Mouse (Mus musculus) myocyte (in vitro differentiated cells): ENCODE data around the gene Angptl2. TPM values are rescaled to one million over a fixed set of nuclear protein-coding genes. Genes with fewer than 3 reads are reported as not detected.
A peak's percentile ranks its signal among the peaks of the same experiment; 100 is the strongest.

Source experiments
- H3K27me3 ChIP-seq: one replicate; pipeline ENCODE4 v1.6.1; 2011; ENCODE audit not compliant: control insufficient read depth, insufficient read depth, insufficient read length
- H3K36me3 ChIP-seq: one replicate; pipeline ENCODE4 v1.6.1; 2011; ENCODE audit not compliant: control insufficient read depth, insufficient read depth
- H3K4me2 ChIP-seq: one replicate; pipeline ENCODE4 v1.6.1; 2011; ENCODE audit warnings: low read depth, control low read depth
- H3K4me3 ChIP-seq: one replicate; pipeline ENCODE4 v1.5.1; 2011; ENCODE audit warnings: mild to moderate bottlenecking, control low read depth, moderate library complexity
- H3K79me2 ChIP-seq: one replicate; pipeline ENCODE4 v1.6.1; 2011; ENCODE audit not compliant: control insufficient read depth, insufficient read depth
- H3ac ChIP-seq: one replicate; pipeline ENCODE4 v1.6.1; 2011; ENCODE audit not compliant: control insufficient read depth, insufficient read length
- CEBPB ChIP-seq: IDR thresholded peaks from 2 replicates; pipeline ENCODE4 v1.6.1; 2011; ENCODE audit warnings: mild to moderate bottlenecking, moderate library complexity; ENCODE audit not compliant: poor library complexity, insufficient read depth, severe bottlenecking
- E2F4 ChIP-seq: IDR thresholded peaks from one replicate; pipeline ENCODE4 v1.6.1; 2011; ENCODE audit warnings: mild to moderate bottlenecking, control low read depth, moderate library complexity; ENCODE audit not compliant: insufficient read depth
- MAX ChIP-seq: IDR thresholded peaks from one replicate; pipeline ENCODE4 v1.6.1; 2011; ENCODE audit warnings: low read depth, mild to moderate bottlenecking, control low read depth
- MYOD1 ChIP-seq, 3 experiments: IDR thresholded peaks; one replicate each; pipeline ENCODE4 v1.6.1; 2011; ENCODE audit warnings: control low read depth in 2 of 3, low read depth in 2 of 3, mild to moderate bottlenecking in 2 of 3, moderate library complexity in 1 of 3; ENCODE audit not compliant: insufficient read length in 2 of 3, control insufficient read depth in 1 of 3
- MYOG ChIP-seq, 3 experiments: IDR thresholded peaks; one replicate each; pipeline ENCODE4 v1.6.1; 2011; ENCODE audit warnings: control low read depth in 2 of 3, low read depth in 2 of 3, mild to moderate bottlenecking in 2 of 3; ENCODE audit not compliant: insufficient read length in 2 of 3, control insufficient read depth in 1 of 3, insufficient read depth in 1 of 3
- POLR2A ChIP-seq: IDR thresholded peaks from one replicate; pipeline ENCODE4 v1.6.1; 2011; ENCODE audit warnings: low read depth, mild to moderate bottlenecking, control low read depth, moderate library complexity; ENCODE audit not compliant: insufficient read length
- POLR2AphosphoS2 ChIP-seq: IDR thresholded peaks from one replicate; pipeline ENCODE4 v1.6.1; 2011; ENCODE audit warnings: low read depth, control low read depth; ENCODE audit not compliant: insufficient read length
- REST ChIP-seq: IDR thresholded peaks from one replicate; pipeline ENCODE4 v1.6.1; 2011; ENCODE audit warnings: mild to moderate bottlenecking, control low read depth, moderate library complexity; ENCODE audit not compliant: insufficient read depth, insufficient read length
- SRF ChIP-seq: IDR thresholded peaks from one replicate; pipeline ENCODE4 v1.6.1; 2011; ENCODE audit warnings: low read depth; ENCODE audit not compliant: control insufficient read depth, insufficient read length
- TCF12 ChIP-seq: IDR thresholded peaks from one replicate; pipeline ENCODE4 v1.6.1; 2011; ENCODE audit warnings: mild to moderate bottlenecking, control low read depth; ENCODE audit not compliant: poor library complexity, insufficient read depth, severe bottlenecking
- TCF3 ChIP-seq: IDR thresholded peaks from one replicate; pipeline ENCODE4 v1.6.1; 2011; ENCODE audit warnings: low read depth, control low read depth; ENCODE audit not compliant: insufficient read length
- USF1 ChIP-seq: IDR thresholded peaks from one replicate; pipeline ENCODE4 v1.6.1; 2011; ENCODE audit warnings: low read depth, mild to moderate bottlenecking, control low read depth, moderate library complexity
- polyA plus RNA-seq: library from polyadenylated mRNA; unstranded; fragments of >200 nt; fragmentation: generic; extraction: Trizol; gene quantifications from one replicate; pipeline ENCODE4 v1.2.1, GENCODE M21; 2012; ENCODE audit warnings: missing spikeins

Angptl2 gene
- polyA plus RNA-seq, 1 experiment, result 130 TPM

- H3K4me3 ChIP-seq, result no peak overlapping the region
- H3K36me3 ChIP-seq, result peaks cover 34% of the 10 kb centered on the region
- H3K27me3 ChIP-seq, result no peaks in the 10 kb centered on the region
- H3K4me2 ChIP-seq, result no peak overlapping the region
- H3ac ChIP-seq, result no peak overlapping the region
- no peaks in the 10 kb centered on the region for H3K79me2 ChIP-seq
- peak; percentile 72 for TF ChIP-seq POLR2AphosphoS2
- no peak for TF ChIP-seq CEBPB
- TF ChIP-seq USF1, result no peak
- no peak for TF ChIP-seq MAX
- no peak for TF ChIP-seq REST
These were observed 29.5 kb downstream of the Angptl2 start for GRCm38 (mm10) chr2:33245350-33245749.

GRCm38 (mm10) chr2:33246841-33247240 lies 31.0 kb downstream of the Angptl2 start:
- TF ChIP-seq POLR2A (no peak), TCF12 (no peak), MYOG (IDR thresholded peaks at IDR 0.05; ENCODE audit: control insufficient read depth in 1 of 3, insufficient read depth in 1 of 3, insufficient read length in 2 of 3, low read depth in 2 of 3) (no peak), USF1 (no peak), TCF3 (no peak), REST (no peak), POLR2AphosphoS2 (no peak), SRF (no peak), CEBPB (no peak), E2F4 (no peak), MYOD1 (IDR thresholded peaks at IDR 0.05; ENCODE audit: control insufficient read depth in 1 of 3, insufficient read length in 2 of 3, low read depth in 2 of 3) (no peak), MAX (no peak)
- H3K36me3 ChIP-seq, result peaks cover 34% of the 10 kb centered on the region

GRCm38 (mm10) chr2:33248549-33248948 lies 32.7 kb downstream of the Angptl2 start:
- no peak overlapping the region for H3K4me2 ChIP-seq
- H3K36me3 ChIP-seq, result peaks cover 29% of the 10 kb centered on the region
- no peak overlapping the region for H3ac ChIP-seq
- H3K79me2 ChIP-seq, result no peaks in the 10 kb centered on the region
- TF ChIP-seq USF1 (no peak), CEBPB (no peak), MYOD1 (IDR thresholded peaks at IDR 0.05; ENCODE audit: control insufficient read depth in 1 of 3, insufficient read length in 2 of 3, low read depth in 2 of 3) (no peak), POLR2AphosphoS2 (peak; percentile 42), POLR2A (no peak), TCF12 (no peak)
- H3K27me3 ChIP-seq, result no peaks in the 10 kb centered on the region
- H3K4me3 ChIP-seq, result no peak overlapping the region

More at GRCm38 (mm10) chr2:33246841-33247240, 31.0 kb downstream of the Angptl2 start:
- H3ac ChIP-seq, result no peak overlapping the region
- H3K27me3 ChIP-seq, result no peaks in the 10 kb centered on the region
- H3K4me2 ChIP-seq, result no peak overlapping the region
- no peaks in the 10 kb centered on the region for H3K79me2 ChIP-seq
- no peak overlapping the region for H3K4me3 ChIP-seq

- Histone ChIP-seq H3K4me2 (no peak overlapping the region), H3K4me3 (no peak overlapping the region), H3K79me2 (no peaks in the 10 kb centered on the region), H3ac (no peak overlapping the region), H3K36me3 (peaks cover 18% of the 10 kb centered on the region), H3K27me3 (no peaks in the 10 kb centered on the region)
- TF ChIP-seq TCF3 (no peak), REST (no peak), MYOG (IDR thresholded peaks at IDR 0.05; ENCODE audit: control insufficient read depth in 1 of 3, insufficient read depth in 1 of 3, insufficient read length in 2 of 3, low read depth in 2 of 3) (no peak), MYOD1 (IDR thresholded peaks at IDR 0.05; ENCODE audit: control insufficient read depth in 1 of 3, insufficient read length in 2 of 3, low read depth in 2 of 3) (no peak), TCF12 (no peak), E2F4 (no peak), POLR2AphosphoS2 (no peak), USF1 (no peak), MAX (no peak), CEBPB (no peak), SRF (no peak)
These were observed 34.2 kb downstream of the Angptl2 start for GRCm38 (mm10) chr2:33249922-33250633.

- H3ac ChIP-seq, result no peak overlapping the region
- H3K79me2 ChIP-seq, result no peaks in the 10 kb centered on the region
- peaks cover 9% of the 10 kb centered on the region for H3K36me3 ChIP-seq
- no peak overlapping the region for H3K4me3 ChIP-seq
- no peak overlapping the region for H3K4me2 ChIP-seq
- H3K27me3 ChIP-seq, result no peaks in the 10 kb centered on the region
- TF ChIP-seq MYOG (IDR thresholded peaks at IDR 0.05; ENCODE audit: control insufficient read depth in 1 of 3, insufficient read depth in 1 of 3, insufficient read length in 2 of 3, low read depth in 2 of 3) (peak in 2 of 3 experiments; percentile 65 to 67), TCF12 (no peak), MYOD1 (IDR thresholded peaks at IDR 0.05; ENCODE audit: control insufficient read depth in 1 of 3, insufficient read length in 2 of 3, low read depth in 2 of 3) (peak in 2 of 3 experiments; percentile 39 to 63), SRF (no peak), USF1 (no peak), E2F4 (no peak), POLR2AphosphoS2 (no peak), MAX (no peak), CEBPB (no peak), POLR2A (no peak), REST (no peak), TCF3 (no peak)
These were observed 36.9 kb downstream of the Angptl2 start for GRCm38 (mm10) chr2:33252751-33253150.
